Mouse (Mus musculus) stomach, embryonic 16.5 days (tissue): ENCODE results near the gene Myh7. TPM values are rescaled to one million over a fixed set of nuclear protein-coding genes. Genes with fewer than 3 reads are reported as not detected.

Experiments used
- ATAC-seq: fragments of 200-750 bp; cut with Nextera tagmentation; 2 replicates; pipeline ENCODE4 v1.8.0; 2017; ENCODE audit warnings: moderate number of reproducible peaks, moderate TSS enrichment; ENCODE audit not compliant: insufficient read depth, low FRiP score
- H3K27ac ChIP-seq: fragments of 300-500 bp; sonication (generic); 2 replicates; pipeline ENCODE4 v1.5.1; 2014; ENCODE audit warnings: low read length
- H3K27me3 ChIP-seq: fragments of 300-500 bp; sonication (generic); 2 replicates; pipeline ENCODE4 v1.6.1; 2014; ENCODE audit warnings: low read length, control low read depth, mixed read lengths; ENCODE audit not compliant: control insufficient read depth, insufficient read depth
- H3K36me3 ChIP-seq: fragments of 300-500 bp; sonication (generic); 2 replicates; pipeline ENCODE4 v1.6.1; 2014; ENCODE audit warnings: low read length; ENCODE audit not compliant: control insufficient read depth, insufficient read depth
- H3K4me1 ChIP-seq: fragments of 300-500 bp; sonication (generic); 2 replicates; pipeline ENCODE4 v1.6.1; 2014; ENCODE audit warnings: low read length, control low read depth, mixed read lengths; ENCODE audit not compliant: control insufficient read depth, insufficient read depth
- H3K4me2 ChIP-seq: fragments of 300-500 bp; sonication (generic); 2 replicates; pipeline ENCODE4 v1.6.1; 2014; ENCODE audit warnings: low read depth, low read length, mixed read lengths
- H3K4me3 ChIP-seq: fragments of 300-500 bp; sonication (generic); replicated peaks from 2 replicates; pipeline ENCODE4 v1.5.1; 2014; ENCODE audit warnings: mild to moderate bottlenecking, low read length
- H3K9ac ChIP-seq: fragments of 300-500 bp; sonication (generic); 2 replicates; pipeline ENCODE4 v1.6.1; 2014; ENCODE audit warnings: low read length
- H3K9me3 ChIP-seq: fragments of 300-500 bp; sonication (generic); replicated peaks from 2 replicates; pipeline ENCODE4 v1.6.1; 2016; ENCODE audit warnings: low read length, control low read depth; ENCODE audit not compliant: control insufficient read depth
- WGBS: fragments of 180-500 bp; shearing (Covaris S2); extraction: QIAGEN DNeasy Blood & Tissue Kit; methylation state at CpG from one replicate; pipeline ENCODE4 v1.1.7; 2014; 5-methylcytosine and 5-hydroxymethylcytosine counted together
- polyA plus RNA-seq: library from polyadenylated mRNA; unstranded; fragments of >200 nt; fragmentation: Nextera tagmentation; extraction: Ambion mirVana; gene quantifications from 2 replicates; pipeline ENCODE4 v1.2.1, GENCODE M21; 2015

Gene Myh7
- polyA plus RNA-seq, 1 experiment from 2014 or later: 25.7 TPM

- no peak for ATAC-seq
- WGBS: 44% methylated on average over 6 of the region's 6 CpGs
- Histone ChIP-seq H3K9ac (peak overlapping the region; percentile 2; the same call in 1 of the 2 replicates), H3K36me3 (no peaks in the 10 kb centered on the region), H3K27ac (0 out of 2 replicates have a peak overlapping the region, but pooled peaks have one; percentile 36), H3K4me2 (no peak overlapping the region), H3K27me3 (no peaks in the 10 kb centered on the region; the same call in 1 of the 2 replicates), H3K4me3 (no peak overlapping the region), H3K4me1 (0 out of 2 replicates have a peak, but pooled peaks cover 6% of the 10 kb centered on the region), H3K9me3 (no peaks in the 10 kb centered on the region)
Observed at GRCm38 (mm10) chr14:54936831-54937160, 57.6 kb downstream of the Myh7 start.

- H3K4me3 ChIP-seq: no peak within 1 kb of the TSS
- H3K4me2 ChIP-seq: no peak within 1 kb of the TSS
- 0 out of 2 replicates have a peak within 1 kb of the TSS, but pooled peaks have one; percentile 36 for H3K27ac ChIP-seq
- peak; percentile 38 for ATAC-seq
- no peaks in the 10 kb centered on the region for H3K9me3 ChIP-seq
- H3K36me3 ChIP-seq: no peaks in the 10 kb centered on the region
- peak within 1 kb of the TSS; percentile 26; the same call in 1 of the 2 replicates for H3K9ac ChIP-seq
- 36% methylated on average over 8 of the region's 8 CpGs for WGBS
- H3K27me3 ChIP-seq: no peaks in the 10 kb centered on the region; the same call in 1 of the 2 replicates
- H3K4me1 ChIP-seq: 0 out of 2 replicates have a peak, but pooled peaks cover 6% of the 10 kb centered on the region
Observed at GRCm38 (mm10) chr14:54935904-54936830, 58.3 kb downstream of the Myh7 start, which contains the start of gene Cmtm5. TSS of gene Cmtm5 (plus strand) at chr14:54936261.

- Histone ChIP-seq H3K4me1 (peaks cover 22% of the 10 kb centered on the region), H3K9me3 (no peaks in the 10 kb centered on the region), H3K36me3 (no peaks in the 10 kb centered on the region), H3K4me3 (no peak within 1 kb of the TSS), H3K27me3 (no peaks in the 10 kb centered on the region; the same call in 1 of the 2 replicates), H3K27ac (no peak within 1 kb of the TSS), H3K9ac (no peak within 1 kb of the TSS), H3K4me2 (no peak within 1 kb of the TSS)
- ATAC-seq: 0 out of 2 replicates have a peak, but pooled peaks have one; percentile 30
- WGBS: 34% methylated on average over 6 of the region's 6 CpGs
Observed at GRCm38 (mm10) chr14:54932645-54933150, 61.7 kb downstream of the Myh7 start, which contains the start of gene Il25. TSS of gene Il25 (plus strand) at chr14:54932695.

GRCm38 (mm10) chr14:54930431-54930830 is 64.0 kb downstream of the Myh7 start:
- ATAC-seq: no peak
- WGBS: 28% methylated on average over 2 of the region's 2 CpGs
- H3K4me3 ChIP-seq: no peak overlapping the region
- H3K4me2 ChIP-seq: no peak overlapping the region
- H3K4me1 ChIP-seq: peaks cover 25% of the 10 kb centered on the region
- no peak overlapping the region for H3K9ac ChIP-seq
- no peak overlapping the region for H3K27ac ChIP-seq
- H3K27me3 ChIP-seq: no peaks in the 10 kb centered on the region
- no peaks in the 10 kb centered on the region for H3K36me3 ChIP-seq
- H3K9me3 ChIP-seq: no peaks in the 10 kb centered on the region

- no peak for ATAC-seq
- 58% methylated on average over 5 of the region's 5 CpGs for WGBS
- no peak overlapping the region for H3K9ac ChIP-seq
- H3K4me2 ChIP-seq: no peak overlapping the region
- H3K36me3 ChIP-seq: no peaks in the 10 kb centered on the region
- no peaks in the 10 kb centered on the region for H3K9me3 ChIP-seq
- peaks cover 25% of the 10 kb centered on the region for H3K4me1 ChIP-seq
- H3K27me3 ChIP-seq: no peaks in the 10 kb centered on the region
- 0 out of 2 replicates have a peak overlapping the region, but pooled peaks have one; percentile 18 for H3K27ac ChIP-seq
- no peak overlapping the region for H3K4me3 ChIP-seq
Observed at GRCm38 (mm10) chr14:54929801-54930200, 64.6 kb downstream of the Myh7 start.

- Histone ChIP-seq H3K9ac (peak overlapping the region; percentile 94), H3K27me3 (no peaks in the 10 kb centered on the region), H3K4me3 (peak overlapping the region; percentile 73), H3K4me1 (peaks cover 31% of the 10 kb centered on the region), H3K9me3 (no peaks in the 10 kb centered on the region), H3K27ac (peak overlapping the region; percentile 100), H3K36me3 (no peaks in the 10 kb centered on the region), H3K4me2 (peak overlapping the region; percentile 84)
- WGBS: 17% methylated on average over 7 of the region's 7 CpGs
- no peak for ATAC-seq
Observed at GRCm38 (mm10) chr14:54927296-54927695, 67.1 kb downstream of the Myh7 start.

GRCm38 (mm10) chr14:54926401-54927158 is 67.8 kb downstream of the Myh7 start:
- peaks cover 31% of the 10 kb centered on the region for H3K4me1 ChIP-seq
- peak; percentile 87 for ATAC-seq
- H3K27ac ChIP-seq: peak overlapping the region; percentile 100
- peak overlapping the region; percentile 84 for H3K4me2 ChIP-seq
- peak overlapping the region; percentile 94 for H3K9ac ChIP-seq
- peak overlapping the region; percentile 73 for H3K4me3 ChIP-seq
- WGBS: under 1% methylated on average over 58 of the region's 58 CpGs
- no peaks in the 10 kb centered on the region for H3K9me3 ChIP-seq
- no peaks in the 10 kb centered on the region for H3K36me3 ChIP-seq
- H3K27me3 ChIP-seq: no peaks in the 10 kb centered on the region

- Histone ChIP-seq H3K9ac (peak within 1 kb of the TSS; percentile 94), H3K36me3 (peaks cover 9% of the 10 kb centered on the region; the same call in 1 of the 2 replicates), H3K9me3 (no peaks in the 10 kb centered on the region), H3K4me2 (peak within 1 kb of the TSS; percentile 84), H3K27ac (peak within 1 kb of the TSS; percentile 100), H3K4me1 (peaks cover 31% of the 10 kb centered on the region), H3K27me3 (no peaks in the 10 kb centered on the region), H3K4me3 (peak within 1 kb of the TSS; percentile 73)
- ATAC-seq: peak; percentile 51
- 2% methylated on average over 57 of the region's 57 CpGs for WGBS
Observed at GRCm38 (mm10) chr14:54925349-54926342, 68.8 kb downstream of the Myh7 start, which contains the start of gene Efs. TSS of gene Efs (minus strand) at chr14:54926126.
